Mouse (Mus musculus): ENCODE measurements around the gene Aunip.

- TF ChIP-seq CTCF (IDR thresholded peaks at IDR 0.05; ENCODE audit: low read depth, low read length): no peak
- TF ChIP-seq GATA1 (IDR thresholded peaks at IDR 0.05; ENCODE audit: borderline replicate concordance, low read length): no peak
- no peak for TF ChIP-seq POLR2AphosphoS5 (IDR thresholded peaks at IDR 0.05; ENCODE audit: insufficient replicate concordance, low read depth, low read length)
These were observed 22.6 kb downstream of the Aunip start for GRCm38 (mm10) chr4:134533421-134533820.

Measured in G1E (cell line).